Mouse (Mus musculus) forebrain, embryonic 10.5 days (tissue): Measurements from ENCODE around the gene Abhd2. TPM values are rescaled to one million over a fixed set of nuclear protein-coding genes. Genes with fewer than 3 reads are reported as not detected.
A peak's percentile ranks its signal among the peaks of the same experiment; 100 is the strongest.

Source experiments
- DNase-seq: peaks from one replicate; pipeline ENCODE4 v3.0.0-alpha.2; 2017; ENCODE audit warnings: low spot score; ENCODE audit errors: extremely low spot score
- H3K27ac ChIP-seq: fragments of 300-500 bp; sonication (generic); 2 replicates; pipeline ENCODE4 v1.5.1; 2016; ENCODE audit warnings: mild to moderate bottlenecking
- H3K27me3 ChIP-seq: fragments of 300-500 bp; sonication (generic); 2 replicates; pipeline ENCODE4 v1.6.1; 2016; ENCODE audit warnings: mild to moderate bottlenecking; ENCODE audit not compliant: poor library complexity, severe bottlenecking
- H3K36me3 ChIP-seq: fragments of 300-500 bp; sonication (generic); replicated peaks from 2 replicates; pipeline ENCODE4 v1.6.1; 2016; ENCODE audit warnings: mild to moderate bottlenecking, moderate library complexity
- H3K4me1 ChIP-seq: fragments of 300-500 bp; sonication (generic); 2 replicates; pipeline ENCODE4 v1.6.1; 2016
- H3K4me3 ChIP-seq: fragments of 300-500 bp; sonication (generic); 2 replicates; pipeline ENCODE4 v1.5.1; 2016; ENCODE audit warnings: mild to moderate bottlenecking, moderate library complexity
- H3K9me3 ChIP-seq: fragments of 300-500 bp; sonication (generic); 2 replicates; pipeline ENCODE4 v1.6.1; 2016; ENCODE audit warnings: mild to moderate bottlenecking, moderate library complexity
- WGBS: fragments of 180-500 bp; shearing (Covaris S2); methylation state at CpG from one replicate; pipeline ENCODE4 v1.1.7; 2016; 5-methylcytosine and 5-hydroxymethylcytosine counted together
- polyA plus RNA-seq: library from polyadenylated mRNA; unstranded; fragments of >200 nt; fragmentation: Nextera tagmentation; extraction: Ambion mirVana; gene quantifications from 2 replicates; pipeline ENCODE4 v1.2.1, GENCODE M21; 2016

Abhd2 gene
- polyA plus RNA-seq, 1 experiment from 2014 or later: 8.6 TPM

- peaks cover 68% of the 10 kb centered on the region for H3K4me1 ChIP-seq
- no peaks in the 10 kb centered on the region for H3K9me3 ChIP-seq
- WGBS: 59% methylated on average over 13 of the region's 13 CpGs
- no peak overlapping the region for H3K4me3 ChIP-seq
- peak; percentile 41 for DNase-seq
- H3K36me3 ChIP-seq: no peaks in the 10 kb centered on the region
- no peaks in the 10 kb centered on the region for H3K27me3 ChIP-seq
- peak overlapping the region; percentile 63 for H3K27ac ChIP-seq
These were observed 45.3 kb downstream of the Abhd2 start for GRCm38 (mm10) chr7:79318110-79318801.

DNA sequence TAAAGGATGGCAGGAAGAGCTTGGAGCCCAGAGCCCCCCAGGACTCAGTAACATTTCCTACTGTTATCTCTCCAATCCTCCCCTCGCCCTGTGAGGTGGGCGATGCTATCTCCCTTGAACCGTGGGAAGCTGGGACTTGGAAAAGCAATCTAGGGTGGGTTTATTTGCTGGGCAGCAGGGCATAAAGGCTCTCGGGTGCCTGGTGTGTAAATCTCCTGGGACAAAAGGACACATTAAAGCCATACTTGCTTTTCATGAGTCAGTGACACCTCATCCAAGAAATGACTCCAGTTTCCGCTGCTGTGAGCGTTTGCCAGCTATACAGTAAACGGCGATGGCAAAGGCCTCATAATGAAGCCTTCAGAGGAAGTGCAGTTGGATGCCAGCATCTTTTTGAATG lies 50.9 kb downstream of the Abhd2 start:
- Histone ChIP-seq H3K27me3 (no peaks in the 10 kb centered on the region), H3K4me3 (no peak overlapping the region), H3K4me1 (peaks cover 23% of the 10 kb centered on the region), H3K36me3 (peaks cover 53% of the 10 kb centered on the region), H3K27ac (peak overlapping the region; percentile 40; the same call in 1 of the 2 replicates), H3K9me3 (no peaks in the 10 kb centered on the region)
- no peak for DNase-seq
- 86% methylated on average over 8 of the region's 8 CpGs for WGBS

DNA sequence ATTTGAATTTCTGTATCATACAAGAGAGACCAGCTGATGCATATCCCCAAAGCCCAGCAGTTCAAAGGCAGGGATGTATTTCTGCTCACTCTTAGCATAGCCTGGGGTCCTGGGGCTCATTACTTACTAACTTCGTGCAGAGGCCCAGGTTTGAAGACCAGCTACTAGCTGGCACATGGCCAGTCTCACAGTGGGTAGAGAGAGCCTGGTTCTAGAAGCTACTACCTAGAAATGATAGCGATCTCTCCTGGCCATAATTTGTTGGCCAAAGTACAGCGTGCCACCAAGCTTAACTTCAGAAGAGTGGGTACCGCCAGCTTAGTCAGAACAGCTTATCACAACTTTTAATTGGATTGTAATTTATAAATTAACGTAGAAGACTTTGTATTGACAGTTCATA lies 55.8 kb downstream of the Abhd2 start:
- Histone ChIP-seq H3K9me3 (no peaks in the 10 kb centered on the region), H3K4me1 (peaks cover 15% of the 10 kb centered on the region), H3K36me3 (peaks cover 73% of the 10 kb centered on the region), H3K4me3 (no peak overlapping the region), H3K27ac (no peak overlapping the region), H3K27me3 (no peaks in the 10 kb centered on the region)
- no peak for DNase-seq
- WGBS: 93% methylated on average over 5 of the region's 5 CpGs

- Histone ChIP-seq H3K4me1 (peaks cover 12% of the 10 kb centered on the region), H3K36me3 (peaks cover 63% of the 10 kb centered on the region), H3K4me3 (no peak overlapping the region), H3K9me3 (no peaks in the 10 kb centered on the region), H3K27me3 (no peaks in the 10 kb centered on the region), H3K27ac (no peak overlapping the region)
- whole genome bisulfite sequencing: 36% methylated on average over 10 of the region's 10 CpGs
- DNase-seq: no peak
These were observed 58.2 kb downstream of the Abhd2 start for GRCm38 (mm10) chr7:79331197-79331596.

- no peak overlapping the region for H3K4me3 ChIP-seq
- no peak for DNase-seq
- no peak overlapping the region for H3K27ac ChIP-seq
- WGBS: 92% methylated on average over 3 of the region's 3 CpGs
- no peaks in the 10 kb centered on the region for H3K27me3 ChIP-seq
- H3K4me1 ChIP-seq: peaks cover 12% of the 10 kb centered on the region
- H3K9me3 ChIP-seq: no peaks in the 10 kb centered on the region
- peaks cover 50% of the 10 kb centered on the region for H3K36me3 ChIP-seq
These were observed 60.4 kb downstream of the Abhd2 start for GRCm38 (mm10) chr7:79333419-79333818.

GRCm38 (mm10) chr7:79336362-79336910 lies 63.4 kb downstream of the Abhd2 start:
- Histone ChIP-seq H3K36me3 (peaks cover 22% of the 10 kb centered on the region), H3K9me3 (no peaks in the 10 kb centered on the region), H3K27me3 (no peaks in the 10 kb centered on the region), H3K4me1 (peaks cover under 1% of the 10 kb centered on the region; the same call in 1 of the 2 replicates), H3K27ac (no peak overlapping the region), H3K4me3 (no peak overlapping the region)
- 94% methylated on average over 8 of the region's 8 CpGs for WGBS
- no peak for DNase-seq

DNA sequence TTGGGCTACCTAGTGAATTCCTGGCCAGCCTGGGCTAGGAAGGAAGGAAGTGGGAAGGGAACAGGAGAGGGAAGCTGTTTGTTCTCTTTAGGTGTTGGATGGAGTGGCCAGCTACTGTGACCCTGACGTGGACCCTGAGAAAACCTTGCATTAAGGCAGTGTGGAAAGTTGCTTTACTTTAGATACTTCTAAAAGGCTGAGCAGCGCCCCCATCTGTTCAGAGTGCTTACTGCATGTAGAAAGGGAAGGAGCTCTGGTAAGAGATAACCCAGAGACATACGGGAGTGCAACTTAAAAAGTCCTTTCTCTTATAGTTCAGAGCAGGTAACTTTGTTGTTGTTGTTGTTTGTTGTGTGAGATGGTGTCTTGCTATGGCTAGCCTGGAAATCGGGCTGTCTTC lies 72.9 kb downstream of the Abhd2 start:
- H3K36me3 ChIP-seq: peaks cover 61% of the 10 kb centered on the region
- WGBS: 58% methylated on average over 4 of the region's 4 CpGs

GRCm38 (mm10) chr7:79346555-79347075 lies 73.6 kb downstream of the Abhd2 start:
- Histone ChIP-seq H3K4me3 (no peak overlapping the region), H3K9me3 (no peaks in the 10 kb centered on the region), H3K27ac (no peak overlapping the region), H3K4me1 (peaks cover 3% of the 10 kb centered on the region; the same call in 1 of the 2 replicates), H3K36me3 (peaks cover 68% of the 10 kb centered on the region), H3K27me3 (no peaks in the 10 kb centered on the region)
- DNase-seq: no peak
- WGBS: 79% methylated on average over 8 of the region's 8 CpGs

More for the DNA sequence above, 72.9 kb downstream of the Abhd2 start:
- Histone ChIP-seq H3K4me3 (no peak overlapping the region), H3K27me3 (no peaks in the 10 kb centered on the region), H3K4me1 (peaks cover 3% of the 10 kb centered on the region; the same call in 1 of the 2 replicates), H3K9me3 (no peaks in the 10 kb centered on the region), H3K27ac (no peak overlapping the region)
- peak; percentile 46 for DNase-seq

DNA sequence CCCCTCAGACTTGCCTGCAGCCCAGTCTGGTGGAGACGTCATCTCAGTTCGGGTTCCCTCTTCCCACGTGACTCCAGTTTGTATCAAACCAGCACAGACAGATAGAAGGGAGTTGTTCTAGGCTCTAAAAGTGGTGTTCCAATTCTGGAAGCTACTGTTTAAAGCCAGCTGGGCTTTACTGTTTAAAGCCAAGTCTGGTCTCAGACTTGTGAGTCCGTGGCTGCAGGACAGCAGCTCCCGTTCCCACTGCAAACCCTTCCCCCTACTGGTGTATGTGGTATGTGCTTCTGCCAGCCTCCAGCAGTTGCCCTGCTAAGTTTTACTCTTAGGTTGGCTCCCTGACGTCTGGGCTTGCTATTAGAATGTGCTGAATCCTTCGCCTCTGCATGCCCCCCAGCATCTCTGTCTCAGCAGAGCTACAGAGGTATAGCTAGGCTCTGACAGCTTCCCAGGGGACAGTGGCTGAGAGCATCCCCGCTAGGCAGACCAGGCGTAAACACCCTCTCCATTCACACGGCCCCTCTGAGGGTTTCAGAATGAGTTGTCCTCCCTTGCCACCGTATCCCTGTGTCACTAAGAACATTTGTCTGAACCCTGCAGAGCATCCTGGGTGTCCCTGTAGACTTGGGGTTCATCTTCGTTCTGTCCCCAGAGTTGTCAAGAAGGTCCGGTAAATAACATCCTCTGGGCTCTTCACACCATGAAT lies 74.3 kb downstream of the Abhd2 start:
- Histone ChIP-seq H3K9me3 (no peaks in the 10 kb centered on the region), H3K36me3 (peaks cover 75% of the 10 kb centered on the region), H3K27me3 (no peaks in the 10 kb centered on the region), H3K27ac (no peak overlapping the region), H3K4me1 (peaks cover 3% of the 10 kb centered on the region; the same call in 1 of the 2 replicates), H3K4me3 (no peak overlapping the region)
- WGBS: 85% methylated on average over 13 of the region's 13 CpGs
- no peak for DNase-seq

DNA sequence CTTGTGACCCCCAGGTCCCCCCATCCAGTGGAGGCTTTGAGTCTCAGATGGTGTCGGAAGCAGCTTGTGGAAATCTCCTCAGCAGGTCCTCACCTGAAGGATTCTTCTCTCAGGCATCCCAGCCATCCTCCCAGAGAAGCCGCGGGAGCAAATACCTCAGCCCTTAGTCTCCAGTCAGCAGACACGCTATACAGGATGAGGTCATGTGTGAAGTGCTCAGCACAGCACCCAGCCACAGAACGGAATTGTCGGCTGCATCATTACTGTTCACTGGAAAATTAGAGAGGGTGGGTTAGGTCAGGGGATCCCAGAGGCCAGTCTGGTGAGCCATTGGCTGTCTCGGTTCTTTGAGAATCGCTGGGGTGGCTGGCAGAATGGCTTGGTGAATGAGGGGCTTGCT lies 75.8 kb downstream of the Abhd2 start:
- WGBS: 92% methylated on average over 8 of the region's 8 CpGs
- peaks cover 73% of the 10 kb centered on the region for H3K36me3 ChIP-seq
- DNase-seq: no peak

DNA sequence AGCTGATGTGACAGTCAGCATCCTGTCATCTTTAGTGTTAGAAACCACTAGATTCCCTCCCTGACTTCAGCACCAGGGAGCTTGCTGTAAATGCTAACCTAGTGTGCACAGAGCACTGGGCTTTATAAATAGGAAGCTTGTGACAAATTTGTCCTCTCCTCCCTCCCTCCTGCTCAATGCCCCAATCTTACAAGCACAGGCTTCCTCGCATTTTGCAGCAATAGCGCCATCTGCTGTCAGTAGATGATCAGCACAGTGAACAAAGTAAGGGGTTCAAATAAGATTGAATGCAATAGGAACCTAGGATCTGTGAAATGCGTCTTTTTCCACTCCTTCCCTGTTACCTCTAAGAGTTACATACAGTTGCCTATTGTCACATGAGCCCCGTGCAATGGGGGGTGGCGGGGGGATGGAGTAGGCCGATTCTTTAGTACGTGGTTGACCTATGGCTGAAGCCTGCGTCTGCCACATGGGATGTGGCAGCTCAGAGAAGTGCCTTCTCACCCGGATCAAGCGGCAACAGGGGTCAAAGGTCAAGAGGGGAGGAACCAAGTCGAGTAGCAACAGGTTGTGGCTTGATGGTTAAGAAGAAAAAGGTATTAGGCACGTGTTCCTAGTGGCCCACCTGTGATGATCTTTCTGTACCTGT lies 76.9 kb downstream of the Abhd2 start:
- WGBS: 36% methylated on average over 12 of the region's 12 CpGs
- Histone ChIP-seq H3K27me3 (no peaks in the 10 kb centered on the region), H3K4me3 (no peak overlapping the region), H3K36me3 (peaks cover 72% of the 10 kb centered on the region), H3K4me1 (peaks cover 3% of the 10 kb centered on the region; the same call in 1 of the 2 replicates), H3K9me3 (no peaks in the 10 kb centered on the region), H3K27ac (no peak overlapping the region)
- DNase-seq: peak; percentile 70

More for the DNA sequence above, 75.8 kb downstream of the Abhd2 start:
- H3K27ac ChIP-seq: no peak overlapping the region
- H3K9me3 ChIP-seq: no peaks in the 10 kb centered on the region
- H3K4me1 ChIP-seq: peaks cover 3% of the 10 kb centered on the region; the same call in 1 of the 2 replicates
- H3K27me3 ChIP-seq: no peaks in the 10 kb centered on the region
- no peak overlapping the region for H3K4me3 ChIP-seq

DNA sequence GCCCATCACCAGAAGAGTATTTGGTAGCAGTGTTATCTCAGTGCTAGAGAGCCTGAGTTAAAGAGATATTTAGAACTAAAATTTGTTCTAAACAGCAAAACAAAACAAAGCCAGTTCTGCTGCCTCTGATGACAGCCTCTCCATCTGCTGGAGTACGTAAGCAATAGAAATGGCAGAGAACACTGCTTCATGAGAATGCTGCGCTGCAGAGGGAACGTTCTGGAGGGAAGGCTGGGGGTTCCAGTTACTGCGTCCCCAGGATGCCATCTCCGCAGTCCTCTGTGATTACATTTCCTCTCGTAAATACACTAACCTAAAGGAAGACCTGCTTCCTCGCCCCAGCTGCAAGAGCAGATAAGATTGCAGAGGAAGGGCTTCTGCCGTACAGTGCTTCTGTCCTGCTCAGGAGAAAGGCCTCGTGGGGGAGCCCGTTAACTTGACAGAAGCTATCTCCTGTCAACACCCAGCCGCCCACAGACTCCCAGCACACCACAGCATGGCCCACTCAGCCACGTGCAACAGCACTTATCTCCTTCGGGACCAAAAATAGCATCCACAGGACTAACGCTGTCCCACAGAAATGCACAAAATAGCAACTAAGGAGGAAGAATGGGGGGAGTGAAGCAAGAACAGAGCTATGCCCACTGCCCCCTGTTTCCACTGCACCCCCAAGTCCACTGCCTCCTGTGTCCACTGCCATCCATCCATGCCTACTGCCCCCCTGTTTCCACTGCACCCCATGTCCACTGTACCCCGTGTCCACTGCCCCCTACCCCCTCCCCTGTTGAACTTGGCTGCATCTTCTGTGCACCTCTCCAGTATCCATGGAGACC lies 85.6 kb downstream of the Abhd2 start:
- 86% methylated on average over 15 of the region's 15 CpGs for WGBS
- H3K27ac ChIP-seq: no peak overlapping the region
- H3K4me1 ChIP-seq: peaks cover 22% of the 10 kb centered on the region
- no peaks in the 10 kb centered on the region for H3K27me3 ChIP-seq
- no peak for DNase-seq
- peaks cover 83% of the 10 kb centered on the region for H3K36me3 ChIP-seq
- H3K9me3 ChIP-seq: no peaks in the 10 kb centered on the region
- no peak overlapping the region for H3K4me3 ChIP-seq
